Mouse (Mus musculus): Measurements from ENCODE around the gene Dctn2. TPM values are rescaled to one million over a fixed set of nuclear protein-coding genes. Genes with fewer than 3 reads are reported as not detected.

The Dctn2 gene
- polyA plus RNA-seq, 1 experiment from 2014 or later: 65.9 TPM

DNA sequence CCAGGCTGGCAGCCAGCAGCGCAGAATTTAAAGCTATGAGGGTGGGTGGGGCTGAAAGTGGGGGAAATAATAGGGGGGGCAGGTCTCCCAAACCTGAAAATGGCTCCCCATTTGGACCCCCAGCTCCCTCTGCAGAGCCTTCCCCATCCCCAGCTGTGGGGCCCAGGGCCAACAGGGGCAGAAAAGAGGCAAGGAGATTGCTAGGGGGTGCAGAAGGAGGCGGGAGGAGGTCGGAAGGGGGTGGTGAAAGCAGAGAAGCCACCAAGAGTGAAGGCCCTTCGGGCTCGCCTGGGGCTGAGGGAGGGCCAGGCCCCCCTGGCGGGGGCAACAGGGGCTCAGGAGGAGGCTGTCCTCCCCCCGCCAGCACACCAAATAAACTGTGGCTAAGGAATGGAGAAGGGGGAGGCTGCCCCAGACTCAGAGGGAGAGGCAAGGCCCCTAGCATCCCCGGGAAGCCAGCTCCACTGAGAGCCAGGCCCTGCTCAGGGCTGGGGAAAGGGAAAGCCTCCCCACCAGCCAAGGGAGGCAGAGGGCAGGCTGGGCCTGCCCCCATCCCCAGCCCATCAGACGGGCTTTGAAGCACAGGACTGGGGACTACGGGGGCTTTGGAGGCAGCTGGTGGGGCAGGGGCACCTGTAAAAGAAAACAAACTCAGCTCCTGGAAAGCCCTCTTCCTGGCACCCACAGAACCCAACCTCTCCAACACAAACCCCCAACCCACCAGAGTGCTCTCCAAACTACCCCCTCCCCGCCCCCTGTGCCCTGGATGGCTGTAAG lies 18.7 kb downstream of the Dctn2 start:
- Histone ChIP-seq H3K9me3 (replicated peaks; ENCODE audit: control insufficient read depth, low read length) (no peaks in the 10 kb centered on the region), H3K4me3 (ENCODE audit: low read depth, low read length) (no peak overlapping the region), H3K27me3 (ENCODE audit: control insufficient read depth, insufficient read depth, low read depth, low read length) (no peaks in the 10 kb centered on the region), H3K27ac (ENCODE audit: low read length) (no peak overlapping the region), H3K9ac (ENCODE audit: low read depth, low read length) (no peak overlapping the region), H3K4me1 (ENCODE audit: control insufficient read depth, low read depth, low read length) (peaks cover 31% of the 10 kb centered on the region), H3K36me3 (ENCODE audit: control insufficient read depth, insufficient read depth) (peaks cover 54% of the 10 kb centered on the region), H3K4me2 (ENCODE audit: low read depth, low read length) (no peak overlapping the region)
- 85% methylated on average over 11 of the region's 11 CpGs for WGBS (ENCODE audit: insufficient replicate concordance)
- ATAC-seq (ENCODE audit: low read depth): no peak

- H3K4me1 ChIP-seq (ENCODE audit: control insufficient read depth, low read depth, low read length): peaks cover 31% of the 10 kb centered on the region
- no peaks in the 10 kb centered on the region for H3K27me3 ChIP-seq (ENCODE audit: control insufficient read depth, insufficient read depth, low read depth, low read length)
- H3K36me3 ChIP-seq (ENCODE audit: control insufficient read depth, insufficient read depth): peaks cover 51% of the 10 kb centered on the region
- no peaks in the 10 kb centered on the region for H3K9me3 ChIP-seq (replicated peaks; ENCODE audit: control insufficient read depth, low read length)
- H3K4me3 ChIP-seq (ENCODE audit: low read depth, low read length): no peak overlapping the region
- WGBS (ENCODE audit: insufficient replicate concordance): 87% methylated on average over 12 of the region's 13 CpGs
- no peak overlapping the region for H3K9ac ChIP-seq (ENCODE audit: low read depth, low read length)
- H3K27ac ChIP-seq (ENCODE audit: low read length): no peak overlapping the region
- ATAC-seq (ENCODE audit: low read depth): no peak
- no peak overlapping the region for H3K4me2 ChIP-seq (ENCODE audit: low read depth, low read length)
Measured at GRCm38 (mm10) chr10:127285644-127286043, 19.5 kb downstream of the Dctn2 start.

DNA sequence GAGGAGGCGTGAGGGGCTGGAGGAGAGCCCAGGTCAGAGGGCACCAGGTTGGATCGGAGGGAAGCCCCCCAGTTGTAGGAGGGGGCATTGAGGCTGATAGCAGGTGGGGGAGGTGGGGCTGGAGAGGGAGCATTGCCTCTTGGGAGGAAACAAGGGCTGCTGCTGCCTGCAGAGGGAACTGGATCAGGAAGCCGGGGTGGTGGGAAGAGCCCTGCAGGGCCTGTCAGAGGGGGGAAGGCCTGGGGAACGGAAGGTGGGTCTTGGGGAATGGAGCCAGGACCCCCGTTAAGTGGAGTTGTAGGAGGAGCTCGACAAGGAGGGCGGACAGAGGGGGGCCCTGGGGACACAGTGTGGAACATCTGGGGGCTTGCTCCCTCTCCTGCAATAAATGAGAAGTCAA lies 20.0 kb downstream of the Dctn2 start:
- WGBS (ENCODE audit: insufficient replicate concordance): 77% methylated on average over 7 of the region's 7 CpGs
- no peak overlapping the region for H3K4me2 ChIP-seq (ENCODE audit: low read depth, low read length)
- H3K9ac ChIP-seq (ENCODE audit: low read depth, low read length): no peak overlapping the region
- H3K4me1 ChIP-seq (ENCODE audit: control insufficient read depth, low read depth, low read length): peaks cover 31% of the 10 kb centered on the region
- peaks cover 51% of the 10 kb centered on the region for H3K36me3 ChIP-seq (ENCODE audit: control insufficient read depth, insufficient read depth)
- H3K4me3 ChIP-seq (ENCODE audit: low read depth, low read length): no peak overlapping the region
- no peak overlapping the region for H3K27ac ChIP-seq (ENCODE audit: low read length)
- H3K9me3 ChIP-seq (replicated peaks; ENCODE audit: control insufficient read depth, low read length): no peaks in the 10 kb centered on the region
- ATAC-seq (ENCODE audit: low read depth): no peak
- no peaks in the 10 kb centered on the region for H3K27me3 ChIP-seq (ENCODE audit: control insufficient read depth, insufficient read depth, low read depth, low read length)

GRCm38 (mm10) chr10:127286730-127287129 lies 20.6 kb downstream of the Dctn2 start:
- no peaks in the 10 kb centered on the region for H3K9me3 ChIP-seq (replicated peaks; ENCODE audit: control insufficient read depth, low read length)
- H3K36me3 ChIP-seq (ENCODE audit: control insufficient read depth, insufficient read depth): peaks cover 46% of the 10 kb centered on the region
- no peak overlapping the region for H3K27ac ChIP-seq (ENCODE audit: low read length)
- no peak overlapping the region for H3K9ac ChIP-seq (ENCODE audit: low read depth, low read length)
- no peaks in the 10 kb centered on the region for H3K27me3 ChIP-seq (ENCODE audit: control insufficient read depth, insufficient read depth, low read depth, low read length)
- H3K4me2 ChIP-seq (ENCODE audit: low read depth, low read length): peak overlapping the region; percentile 96
- peaks cover 34% of the 10 kb centered on the region for H3K4me1 ChIP-seq (ENCODE audit: control insufficient read depth, low read depth, low read length)
- peak overlapping the region; percentile 75 for H3K4me3 ChIP-seq (ENCODE audit: low read depth, low read length)
- WGBS (ENCODE audit: insufficient replicate concordance): 65% methylated on average over 7 of the region's 7 CpGs
- no peak for ATAC-seq (ENCODE audit: low read depth)

DNA sequence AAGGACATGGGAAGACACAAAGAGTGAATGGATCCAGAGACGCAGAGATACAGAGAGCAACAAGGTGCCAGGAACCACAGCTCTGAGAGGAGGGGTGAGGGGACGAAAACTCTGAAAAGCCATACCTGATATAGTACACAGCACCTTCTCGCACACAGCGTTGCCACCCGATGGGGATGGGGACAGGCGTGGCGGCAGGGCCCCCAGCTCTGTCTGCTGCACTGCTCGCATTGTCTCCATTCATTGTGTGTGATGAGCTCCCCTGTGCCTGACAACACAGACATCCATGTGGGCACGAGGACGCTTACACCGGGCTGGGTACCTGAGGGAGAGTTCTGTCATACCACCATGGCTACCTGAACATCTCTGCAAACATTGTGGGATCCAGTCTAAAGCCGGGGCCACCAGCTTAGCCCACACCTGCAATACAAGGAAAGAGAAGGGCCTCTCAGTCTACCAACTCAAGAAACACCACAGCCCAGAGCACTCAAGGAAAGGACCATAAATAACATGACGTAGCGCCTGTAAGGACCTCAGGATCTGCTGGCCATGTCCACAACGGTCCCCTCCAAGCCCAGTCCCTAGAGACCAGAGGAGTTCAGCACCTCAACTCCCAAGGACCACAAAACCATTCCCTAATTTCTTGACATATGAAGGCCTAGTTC lies 21.2 kb downstream of the Dctn2 start:
- Histone ChIP-seq H3K4me1 (ENCODE audit: control insufficient read depth, low read depth, low read length) (peaks cover 41% of the 10 kb centered on the region), H3K9ac (ENCODE audit: low read depth, low read length) (peak overlapping the region; percentile 93), H3K27me3 (ENCODE audit: control insufficient read depth, insufficient read depth, low read depth, low read length) (no peaks in the 10 kb centered on the region), H3K27ac (ENCODE audit: low read length) (peak overlapping the region; percentile 98), H3K9me3 (replicated peaks; ENCODE audit: control insufficient read depth, low read length) (no peaks in the 10 kb centered on the region), H3K4me2 (ENCODE audit: low read depth, low read length) (peak overlapping the region; percentile 96), H3K36me3 (ENCODE audit: control insufficient read depth, insufficient read depth) (peaks cover 39% of the 10 kb centered on the region), H3K4me3 (ENCODE audit: low read depth, low read length) (peak overlapping the region; percentile 75)
- no peak for ATAC-seq (ENCODE audit: low read depth)
- WGBS (ENCODE audit: insufficient replicate concordance): 61% methylated on average over 15 of the region's 15 CpGs

GRCm38 (mm10) chr10:127287936-127288293 lies 21.7 kb downstream of the Dctn2 start:
- peak overlapping the region; percentile 75 for H3K4me3 ChIP-seq (ENCODE audit: low read depth, low read length)
- H3K4me2 ChIP-seq (ENCODE audit: low read depth, low read length): peak overlapping the region; percentile 96
- 2% methylated on average over 3 of the region's 3 CpGs for WGBS (ENCODE audit: insufficient replicate concordance)
- H3K27me3 ChIP-seq (ENCODE audit: control insufficient read depth, insufficient read depth, low read depth, low read length): no peaks in the 10 kb centered on the region
- peaks cover 46% of the 10 kb centered on the region for H3K4me1 ChIP-seq (ENCODE audit: control insufficient read depth, low read depth, low read length)
- ATAC-seq (ENCODE audit: low read depth): no peak
- H3K36me3 ChIP-seq (ENCODE audit: control insufficient read depth, insufficient read depth): peaks cover 34% of the 10 kb centered on the region
- H3K9me3 ChIP-seq (replicated peaks; ENCODE audit: control insufficient read depth, low read length): no peaks in the 10 kb centered on the region
- H3K27ac ChIP-seq (ENCODE audit: low read length): peak overlapping the region; percentile 98
- H3K9ac ChIP-seq (ENCODE audit: low read depth, low read length): peak overlapping the region; percentile 93

DNA sequence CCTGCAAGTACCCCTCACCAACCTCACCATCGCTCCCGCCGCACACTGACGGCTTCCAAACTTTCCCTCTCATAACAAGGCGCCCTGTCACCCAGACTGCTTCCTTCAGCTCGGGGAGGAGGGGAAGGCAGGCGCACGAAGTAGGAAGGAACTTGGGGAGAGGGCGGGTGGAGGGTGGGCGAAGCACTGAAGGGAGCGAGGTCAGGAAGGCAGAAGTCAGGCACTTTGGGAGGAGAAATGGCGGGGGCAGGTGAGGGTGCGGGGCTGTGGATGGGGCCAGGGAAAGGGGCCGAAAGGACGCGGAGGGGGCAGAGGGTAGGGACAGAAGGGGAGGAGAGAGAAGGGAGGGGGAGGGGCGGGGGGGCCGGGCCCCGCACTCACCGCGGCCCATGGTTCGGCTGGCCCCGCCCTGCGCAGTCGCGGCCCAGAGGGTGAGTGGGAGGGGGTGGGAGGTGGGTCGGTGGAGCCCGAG lies 22.2 kb downstream of the Dctn2 start:
- peak; percentile 1; the same call in 1 of the 2 replicates for ATAC-seq (ENCODE audit: low read depth)
- peaks cover 29% of the 10 kb centered on the region for H3K36me3 ChIP-seq (ENCODE audit: control insufficient read depth, insufficient read depth)
- H3K27ac ChIP-seq (ENCODE audit: low read length): peak overlapping the region; percentile 98
- peak overlapping the region; percentile 93 for H3K9ac ChIP-seq (ENCODE audit: low read depth, low read length)
- H3K4me1 ChIP-seq (ENCODE audit: control insufficient read depth, low read depth, low read length): peaks cover 47% of the 10 kb centered on the region
- peak overlapping the region; percentile 75 for H3K4me3 ChIP-seq (ENCODE audit: low read depth, low read length)
- H3K27me3 ChIP-seq (ENCODE audit: control insufficient read depth, insufficient read depth, low read depth, low read length): no peaks in the 10 kb centered on the region
- 1% methylated on average over 17 of the region's 28 CpGs for whole genome bisulfite sequencing (ENCODE audit: insufficient replicate concordance)
- peak overlapping the region; percentile 96 for H3K4me2 ChIP-seq (ENCODE audit: low read depth, low read length)
- no peaks in the 10 kb centered on the region for H3K9me3 ChIP-seq (replicated peaks; ENCODE audit: control insufficient read depth, low read length)

- H3K4me3 ChIP-seq (ENCODE audit: low read depth, low read length): peak within 1 kb of the TSS; percentile 75
- peaks cover 28% of the 10 kb centered on the region for H3K36me3 ChIP-seq (ENCODE audit: control insufficient read depth, insufficient read depth)
- 0% methylated on average over 39 of the region's 65 CpGs for WGBS (ENCODE audit: insufficient replicate concordance)
- peak; percentile 56 for ATAC-seq (ENCODE audit: low read depth)
- peak within 1 kb of the TSS; percentile 93 for H3K9ac ChIP-seq (ENCODE audit: low read depth, low read length)
- peaks cover 52% of the 10 kb centered on the region for H3K4me1 ChIP-seq (ENCODE audit: control insufficient read depth, low read depth, low read length)
- H3K4me2 ChIP-seq (ENCODE audit: low read depth, low read length): peak within 1 kb of the TSS; percentile 96
- H3K9me3 ChIP-seq (replicated peaks; ENCODE audit: control insufficient read depth, low read length): no peaks in the 10 kb centered on the region
- H3K27ac ChIP-seq (ENCODE audit: low read length): peak within 1 kb of the TSS; percentile 98
- no peaks in the 10 kb centered on the region for H3K27me3 ChIP-seq (ENCODE audit: control insufficient read depth, insufficient read depth, low read depth, low read length)
Measured at GRCm38 (mm10) chr10:127288800-127289572, 22.8 kb downstream of the Dctn2 start, which contains the start of gene Mbd6. Mbd6 (minus strand) TSS chr10:127289018.

Data from liver, embryonic 16.5 days (tissue).